Mouse (Mus musculus) bone marrow, adult 2 months (tissue): ENCODE data around the gene Umad1.

Source experiments
- CTCF ChIP-seq: fragments of 200-500 bp; IDR thresholded peaks from 2 replicates; pipeline ENCODE4 v1.5.1; 2011; ENCODE audit warnings: low read length, control low read depth; ENCODE audit not compliant: control insufficient read depth, insufficient read depth
- POLR2A ChIP-seq: fragments of 200-500 bp; IDR thresholded peaks from 2 replicates; pipeline ENCODE4 v1.6.1; 2011; ENCODE audit warnings: low read depth, mild to moderate bottlenecking, control low read depth, low read length, borderline replicate concordance; ENCODE audit not compliant: control insufficient read depth

DNA sequence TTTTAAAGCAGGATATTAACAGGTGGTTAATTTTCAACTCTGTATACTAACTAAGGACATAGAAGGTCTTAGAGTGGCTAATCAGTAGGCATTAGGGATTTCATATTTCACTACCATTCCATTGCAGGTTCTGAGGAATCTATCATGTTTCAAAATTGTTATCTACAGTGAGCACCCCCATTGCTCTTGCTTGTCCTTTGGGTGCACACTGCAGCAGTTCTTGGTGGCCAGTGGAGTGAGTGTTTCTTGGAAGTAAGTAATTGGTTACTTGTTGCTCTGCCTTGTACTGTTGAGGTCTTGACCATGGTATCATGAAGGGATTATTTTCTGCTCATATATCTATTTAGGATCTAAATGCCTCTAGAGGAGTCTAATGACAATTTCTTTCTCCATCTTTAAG is 57.1 kb downstream of the Umad1 start:
- TF ChIP-seq POLR2A (no peak), CTCF (no peak)
